Mouse (Mus musculus) small intestine, adult 2 months (tissue): ENCODE measurements around the gene Kdm2b. TPM values are rescaled to one million over a fixed set of nuclear protein-coding genes. Genes with fewer than 3 reads are reported as not detected.

ENCODE experiments used
- H3K27ac ChIP-seq: fragments of 200-500 bp; 2 replicates; pipeline ENCODE4 v1.5.1; 2012; ENCODE audit warnings: low read depth, low read length, control low read depth, inconsistent platforms; ENCODE audit not compliant: insufficient read depth
- H3K27me3 ChIP-seq: fragments of 200-500 bp; 2 replicates; pipeline ENCODE4 v1.6.1; 2012; ENCODE audit warnings: mild to moderate bottlenecking, moderate library complexity, low read length, inconsistent platforms; ENCODE audit not compliant: control insufficient read depth, insufficient read depth
- H3K36me3 ChIP-seq: fragments of 200-500 bp; 2 replicates; pipeline ENCODE4 v1.6.1; 2012; ENCODE audit warnings: mild to moderate bottlenecking, low read length, control low read depth, inconsistent platforms; ENCODE audit not compliant: control insufficient read depth, insufficient read depth
- H3K4me1 ChIP-seq: fragments of 200-500 bp; 2 replicates; pipeline ENCODE4 v1.6.1; 2012; ENCODE audit warnings: low read length, inconsistent platforms, mixed read lengths; ENCODE audit not compliant: control insufficient read depth, insufficient read depth, insufficient read length
- H3K4me3 ChIP-seq: fragments of 200-500 bp; 2 replicates; pipeline ENCODE4 v1.5.1; 2012; ENCODE audit warnings: low read depth, mild to moderate bottlenecking, control low read depth, inconsistent platforms, low read length, moderate library complexity
- CTCF ChIP-seq: fragments of 200-500 bp; IDR thresholded peaks from 2 replicates; pipeline ENCODE4 v1.5.1; 2012; ENCODE audit warnings: low read depth, mild to moderate bottlenecking, control low read depth, inconsistent platforms, low read length, moderate library complexity, mixed read lengths; ENCODE audit not compliant: insufficient replicate concordance, insufficient read length; ENCODE audit errors: extremely low read depth
- POLR2A ChIP-seq: fragments of 200-500 bp; IDR thresholded peaks from 2 replicates; pipeline ENCODE4 v1.6.1; 2012; ENCODE audit warnings: low read depth, mild to moderate bottlenecking, control low read depth, inconsistent platforms, low read length, moderate library complexity
- WGBS: fragments of 180-500 bp; shearing (Covaris S2); methylation state at CpG from one replicate; pipeline ENCODE4 v1.1.7; 2018; 5-methylcytosine and 5-hydroxymethylcytosine counted together
- polyA plus RNA-seq: library from polyadenylated mRNA; depleted of rRNA; stranded (reverse); fragments of >200 nt; gene quantifications from 2 replicates; pipeline ENCODE4 v1.2.3, GENCODE M21; 2012

The Kdm2b gene
- polyA plus RNA-seq, 1 experiment = 12.0 TPM

DNA sequence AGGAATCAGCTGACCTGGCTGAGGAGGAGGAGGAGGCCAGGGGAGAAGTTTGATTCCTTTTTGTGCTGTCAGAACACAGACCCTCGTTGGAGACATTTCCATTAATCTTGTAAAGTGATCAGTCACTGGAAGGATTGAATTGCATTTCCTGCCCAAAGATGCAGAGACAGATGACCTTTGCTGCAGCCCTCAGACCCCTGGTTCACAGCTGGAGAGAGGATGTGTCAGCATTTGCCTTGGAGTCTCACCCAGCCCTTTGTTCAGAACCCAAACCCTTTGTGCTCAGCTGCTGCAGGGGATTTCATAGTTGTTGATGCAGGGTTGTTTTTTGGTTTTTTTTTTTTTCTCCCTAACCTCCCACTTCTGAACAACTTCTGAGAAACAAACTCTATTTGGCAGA lies 5.3 kb upstream of the Kdm2b start:
- no peak for TF ChIP-seq POLR2A
- no peak for TF ChIP-seq CTCF
- WGBS = 8% methylated on average over 1 of the region's 1 CpGs

DNA sequence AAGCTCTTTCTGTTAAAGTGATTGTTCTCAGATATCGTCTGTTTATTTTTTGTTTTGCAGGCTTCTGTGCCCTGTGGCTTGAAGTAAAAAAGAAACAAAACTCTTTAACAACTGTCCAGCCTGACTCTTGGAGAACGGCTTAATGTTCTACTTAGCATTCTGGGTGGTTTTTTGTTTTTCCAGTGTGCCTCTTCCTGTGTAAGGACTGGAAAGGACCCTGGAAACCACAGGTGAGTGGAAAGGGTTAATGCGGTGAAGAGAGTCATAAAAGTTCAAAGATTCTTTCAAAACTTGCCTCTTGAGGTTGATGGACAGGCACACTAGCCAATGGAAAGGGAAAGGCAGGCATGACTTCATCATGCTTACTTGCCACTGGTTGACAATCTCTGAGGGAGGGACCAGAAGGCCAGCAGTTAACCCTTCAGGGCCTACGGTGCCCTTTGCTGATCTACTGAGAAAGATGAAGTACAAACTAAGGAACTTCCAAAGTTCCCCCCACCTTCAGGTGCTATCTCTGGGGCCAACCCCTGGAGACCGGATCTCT lies 4.8 kb upstream of the Kdm2b start:
- WGBS = 7% methylated on average over 5 of the region's 5 CpGs
- no peak for TF ChIP-seq CTCF
- no peak for TF ChIP-seq POLR2A
- Histone ChIP-seq H3K36me3 (no peaks in the 10 kb centered on the region), H3K4me1 (0 out of 2 replicates have a peak, but pooled peaks cover 2% of the 10 kb centered on the region), H3K27ac (no peak overlapping the region), H3K27me3 (no peaks in the 10 kb centered on the region), H3K4me3 (no peak overlapping the region)

More for the DNA sequence above, 5.3 kb upstream of the Kdm2b start:
- no peak overlapping the region for H3K4me3 ChIP-seq
- H3K27me3 ChIP-seq = no peaks in the 10 kb centered on the region
- no peaks in the 10 kb centered on the region for H3K36me3 ChIP-seq
- H3K4me1 ChIP-seq = 0 out of 2 replicates have a peak, but pooled peaks cover 1% of the 10 kb centered on the region
- no peak overlapping the region for H3K27ac ChIP-seq

DNA sequence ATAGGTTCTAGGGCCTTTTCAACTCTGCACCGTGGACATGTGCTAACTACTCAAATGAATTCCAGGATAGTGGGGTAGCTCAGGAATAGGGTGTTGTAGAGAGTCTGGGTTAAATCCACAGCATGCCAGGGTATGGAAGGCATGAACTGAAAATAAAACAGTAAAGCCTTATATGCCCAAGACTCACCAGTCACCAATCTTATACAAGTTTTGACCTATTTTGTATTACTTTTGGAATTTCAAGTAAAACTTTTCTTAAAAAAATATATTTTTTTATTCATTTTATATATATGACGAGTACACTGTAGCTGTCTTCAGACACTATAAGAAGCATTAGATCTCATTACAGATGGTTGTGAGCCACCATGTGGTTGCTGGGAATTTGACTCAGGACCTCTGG lies 4.2 kb upstream of the Kdm2b start:
- 0 out of 2 replicates have a peak, but pooled peaks cover 2% of the 10 kb centered on the region for H3K4me1 ChIP-seq
- no peaks in the 10 kb centered on the region for H3K36me3 ChIP-seq
- no peak overlapping the region for H3K27ac ChIP-seq
- H3K4me3 ChIP-seq = no peak overlapping the region
- no peaks in the 10 kb centered on the region for H3K27me3 ChIP-seq
- 46% methylated on average over 2 of the region's 2 CpGs for WGBS
- TF ChIP-seq POLR2A (no peak), CTCF (no peak)

DNA sequence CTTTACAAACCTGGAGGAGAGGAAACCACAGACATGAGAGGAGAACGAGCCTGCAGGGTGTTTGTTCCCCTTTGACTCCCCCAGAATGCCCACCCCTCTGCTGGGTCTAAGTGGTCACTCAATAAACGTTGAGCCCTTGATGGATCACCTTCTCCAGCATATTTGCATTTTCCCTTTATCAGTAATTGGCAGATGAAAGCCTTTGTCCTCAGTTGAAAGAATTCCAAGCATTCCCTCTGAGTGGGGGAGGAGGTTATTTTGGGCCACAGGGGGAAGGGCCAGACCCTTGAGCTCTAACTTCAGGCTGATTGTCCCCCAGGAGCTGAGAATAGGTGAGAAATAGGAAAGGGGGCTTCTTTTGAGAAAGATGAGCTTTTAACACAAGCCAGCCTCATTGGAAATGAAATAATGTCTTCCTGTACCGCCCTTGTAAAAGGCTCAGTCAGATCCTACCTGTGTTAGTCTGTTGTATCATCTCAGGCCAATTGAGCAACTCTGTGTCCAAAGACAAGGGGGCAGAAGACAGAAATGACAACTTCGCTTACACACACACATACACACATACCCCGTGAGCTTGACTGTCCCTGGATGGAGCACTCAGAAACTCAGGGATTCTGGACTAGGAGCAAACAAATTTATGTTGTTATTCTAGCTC lies 1.9 kb upstream of the Kdm2b start:
- Histone ChIP-seq H3K27me3 (no peaks in the 10 kb centered on the region), H3K27ac (no peak overlapping the region), H3K36me3 (no peaks in the 10 kb centered on the region), H3K4me1 (peaks cover 8% of the 10 kb centered on the region), H3K4me3 (no peak overlapping the region)
- WGBS = 59% methylated on average over 5 of the region's 5 CpGs
- TF ChIP-seq CTCF (no peak), POLR2A (no peak)

DNA sequence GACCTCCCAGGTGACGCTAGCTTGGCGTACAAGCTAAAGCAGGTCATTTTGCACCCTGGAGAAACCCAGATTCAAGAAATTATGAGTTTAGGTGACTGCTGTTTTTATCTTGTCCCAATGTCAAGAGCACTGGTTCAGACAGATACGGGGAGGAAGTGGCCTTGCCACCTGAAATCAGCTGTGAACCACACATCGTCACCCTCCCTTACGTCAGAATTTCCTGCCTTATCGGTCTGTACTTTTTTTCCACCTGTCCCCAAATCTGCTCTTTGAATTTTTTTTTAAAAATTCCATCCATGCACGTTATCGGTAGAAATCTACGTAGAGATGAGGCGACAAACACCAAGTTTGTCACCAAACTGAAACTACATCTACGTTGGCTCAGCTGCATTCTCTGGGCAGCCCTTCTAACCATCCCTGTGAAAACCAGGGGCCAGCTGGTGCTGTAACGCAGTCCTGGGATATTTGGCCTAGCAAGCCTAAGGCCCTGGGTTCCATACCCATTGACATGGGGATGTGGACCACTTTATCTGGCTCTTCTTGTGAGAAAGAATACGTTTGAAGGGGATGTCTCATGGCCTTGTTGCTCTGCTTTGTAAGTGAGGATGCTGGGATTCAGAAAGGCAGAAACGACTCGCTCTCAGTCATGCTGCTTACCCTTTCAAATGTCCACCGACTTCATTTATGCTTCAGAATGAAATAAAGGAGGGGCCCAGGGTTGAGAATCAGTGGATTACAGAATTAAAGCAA lies 963 bp upstream of the Kdm2b start:
- Histone ChIP-seq H3K4me1 (peaks cover 8% of the 10 kb centered on the region), H3K36me3 (no peaks in the 10 kb centered on the region), H3K4me3 (peak overlapping the region; percentile 22), H3K27ac (peak overlapping the region; percentile 68), H3K27me3 (no peaks in the 10 kb centered on the region)
- WGBS = 41% methylated on average over 16 of the region's 16 CpGs
- TF ChIP-seq POLR2A (no peak), CTCF (no peak)

DNA sequence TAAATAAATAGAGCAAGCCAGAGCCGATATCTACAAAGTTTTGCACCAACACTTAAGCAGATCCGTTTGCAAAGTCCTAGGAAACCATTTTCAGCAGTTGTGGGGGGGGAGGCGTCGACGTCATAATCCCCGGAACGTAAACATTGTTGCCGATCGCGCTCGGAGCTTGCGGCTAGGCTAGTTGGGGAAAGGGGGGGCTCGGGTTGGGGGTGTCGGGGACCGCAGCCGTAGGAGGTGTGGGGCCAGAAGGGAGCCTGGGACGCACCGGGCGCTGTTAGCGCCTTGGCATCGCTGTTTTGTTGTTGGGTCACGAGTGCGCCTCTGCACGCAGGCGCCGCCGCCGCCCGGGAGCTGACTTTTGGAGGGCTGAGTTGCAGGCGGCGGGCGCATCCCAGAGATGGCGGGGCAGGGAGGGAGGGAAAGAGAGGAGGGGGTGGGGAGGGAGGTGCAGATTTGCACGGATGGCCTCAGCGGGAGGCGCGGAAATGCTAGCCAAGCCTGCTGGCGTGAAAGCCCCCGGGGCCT lies 560 bp downstream of the Kdm2b start:
- Histone ChIP-seq H3K4me3 (peak overlapping the region; percentile 92), H3K36me3 (no peaks in the 10 kb centered on the region), H3K27me3 (no peaks in the 10 kb centered on the region), H3K4me1 (peaks cover 8% of the 10 kb centered on the region), H3K27ac (0 out of 2 replicates have a peak overlapping the region, but pooled peaks have one; percentile 24)
- under 1% methylated on average over 35 of the region's 39 CpGs for WGBS
- TF ChIP-seq CTCF = no peak
- TF ChIP-seq POLR2A = peak; percentile 49; the same call in 1 of the 2 replicates
